Mouse (Mus musculus) heart, embryonic 13.5 days (tissue): ENCODE results near the gene Ttll7. TPM values are rescaled to one million over a fixed set of nuclear protein-coding genes. Genes with fewer than 3 reads are reported as not detected.

Experiments used
- ATAC-seq: fragments of 200-750 bp; cut with Nextera tagmentation; 2 replicates; pipeline ENCODE4 v1.8.0; 2017; ENCODE audit warnings: moderate TSS enrichment; ENCODE audit not compliant: insufficient number of reproducible peaks, low FRiP score, low TSS enrichment; ENCODE audit errors: extremely low read depth
- H3K27ac ChIP-seq: fragments of 300-500 bp; sonication (generic); replicated peaks from 2 replicates; pipeline ENCODE4 v1.5.1; 2015; ENCODE audit warnings: moderate library complexity, mild to moderate bottlenecking, inconsistent platforms
- H3K27me3 ChIP-seq: fragments of 300-500 bp; sonication (generic); replicated peaks from 2 replicates; pipeline ENCODE4 v1.6.1; 2015; ENCODE audit warnings: mild to moderate bottlenecking, inconsistent platforms
- H3K36me3 ChIP-seq: fragments of 300-500 bp; sonication (generic); 2 replicates; pipeline ENCODE4 v1.6.1; 2015; ENCODE audit warnings: mild to moderate bottlenecking, inconsistent platforms
- H3K4me1 ChIP-seq: fragments of 300-500 bp; sonication (generic); 2 replicates; pipeline ENCODE4 v1.6.1; 2015; ENCODE audit warnings: inconsistent platforms
- H3K4me2 ChIP-seq: fragments of 300-500 bp; sonication (generic); 2 replicates; pipeline ENCODE4 v1.6.1; 2015; ENCODE audit warnings: inconsistent platforms, mild to moderate bottlenecking, moderate library complexity
- H3K4me3 ChIP-seq: fragments of 300-500 bp; sonication (generic); 2 replicates; pipeline ENCODE4 v1.5.1; 2015; ENCODE audit warnings: moderate library complexity, mild to moderate bottlenecking, inconsistent platforms
- H3K9ac ChIP-seq: fragments of 300-500 bp; sonication (generic); 2 replicates; pipeline ENCODE4 v1.6.1; 2015; ENCODE audit warnings: inconsistent platforms, mild to moderate bottlenecking, moderate library complexity
- H3K9me3 ChIP-seq: fragments of 300-500 bp; sonication (generic); 2 replicates; pipeline ENCODE4 v1.6.1; 2016; ENCODE audit warnings: inconsistent platforms
- WGBS: fragments of 180-500 bp; shearing (Covaris S2); methylation state at CpG from one replicate; pipeline ENCODE4 v1.1.7; 2015; ENCODE audit warnings: mixed read lengths; 5-methylcytosine and 5-hydroxymethylcytosine counted together
- polyA plus RNA-seq: library from polyadenylated mRNA; unstranded; fragments of >200 nt; fragmentation: Nextera tagmentation; extraction: Ambion mirVana; gene quantifications from 2 replicates; pipeline ENCODE4 v1.2.1, GENCODE M21; 2015

The Ttll7 gene
- polyA plus RNA-seq, 1 experiment from 2014 or later, result 1.5 TPM

DNA sequence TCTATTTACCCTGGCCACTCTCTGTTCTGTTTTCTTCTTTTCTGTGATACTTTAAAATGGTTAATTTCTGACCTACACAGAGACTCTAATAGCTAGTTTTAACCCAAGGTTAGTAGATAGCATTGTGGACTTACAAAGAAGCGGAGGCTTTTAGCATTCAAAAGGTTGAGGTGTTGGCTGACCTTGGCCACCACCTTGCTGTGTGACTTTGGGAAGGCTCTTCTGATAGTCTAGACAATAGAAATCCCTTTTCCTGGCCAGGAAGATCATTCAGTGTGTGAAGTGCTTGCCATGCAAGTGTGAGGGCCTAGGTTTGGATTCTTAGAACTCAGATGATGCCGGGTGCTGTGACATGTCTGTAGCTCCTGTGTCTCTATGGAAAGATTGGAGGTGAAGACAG lies 90.9 kb downstream of the Ttll7 start:
- Histone ChIP-seq H3K4me3 (no peak overlapping the region), H3K27ac (no peak overlapping the region), H3K4me2 (no peak overlapping the region), H3K9me3 (no peaks in the 10 kb centered on the region), H3K36me3 (no peaks in the 10 kb centered on the region), H3K9ac (no peak overlapping the region), H3K4me1 (no peaks in the 10 kb centered on the region; the same call in 1 of the 2 replicates), H3K27me3 (no peaks in the 10 kb centered on the region)
- WGBS, result 76% methylated on average over 2 of the region's 2 CpGs
- no peak for ATAC-seq

DNA sequence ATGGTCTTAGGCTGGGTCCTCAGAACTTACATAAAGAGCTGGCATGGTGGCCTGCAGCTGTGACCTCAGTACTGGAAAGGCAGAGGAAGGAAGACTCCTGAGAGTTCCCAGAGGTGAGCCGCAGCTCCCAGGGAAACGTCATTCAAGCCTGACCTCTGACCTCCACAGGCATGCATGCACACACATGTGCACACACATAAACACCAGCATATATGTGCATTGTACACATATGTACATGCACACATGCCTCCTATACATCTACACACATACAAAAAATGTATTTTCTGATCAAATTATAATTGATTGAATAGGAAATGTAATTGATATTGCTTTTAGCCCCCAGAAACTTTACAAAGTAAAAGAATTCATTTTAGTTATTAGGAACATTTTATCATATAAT lies 93.2 kb downstream of the Ttll7 start:
- Histone ChIP-seq H3K9me3 (no peaks in the 10 kb centered on the region), H3K4me3 (no peak overlapping the region), H3K27ac (no peak overlapping the region), H3K4me1 (no peaks in the 10 kb centered on the region), H3K27me3 (no peaks in the 10 kb centered on the region), H3K9ac (no peak overlapping the region), H3K4me2 (no peak overlapping the region), H3K36me3 (no peaks in the 10 kb centered on the region)
- ATAC-seq, result no peak
- 35% methylated on average over 2 of the region's 2 CpGs for WGBS

DNA sequence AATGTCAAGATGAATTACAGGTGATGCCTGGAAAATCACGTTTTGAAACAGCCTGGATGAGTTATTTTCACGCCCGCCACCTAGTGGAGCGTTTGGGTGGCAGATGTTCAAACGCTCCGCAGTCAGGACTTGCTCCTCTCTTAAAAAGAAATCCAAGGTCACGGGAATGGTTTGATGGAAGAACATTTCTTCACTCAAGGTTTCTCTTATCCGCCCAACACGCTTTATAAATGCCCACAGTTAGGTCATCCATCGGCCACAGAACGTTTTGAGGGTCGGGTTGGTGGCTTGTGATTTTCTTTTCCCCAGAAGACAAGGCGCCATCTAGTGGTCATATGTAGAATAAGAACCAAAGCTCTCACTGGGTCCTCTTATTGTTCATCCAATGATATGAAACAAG lies 93.7 kb downstream of the Ttll7 start:
- peak overlapping the region; percentile 71 for H3K9ac ChIP-seq
- no peak overlapping the region for H3K27ac ChIP-seq
- H3K4me3 ChIP-seq, result peak overlapping the region; percentile 53
- WGBS, result under 1% methylated on average over 13 of the region's 13 CpGs
- H3K9me3 ChIP-seq, result no peaks in the 10 kb centered on the region
- no peaks in the 10 kb centered on the region for H3K27me3 ChIP-seq
- no peaks in the 10 kb centered on the region for H3K4me1 ChIP-seq
- no peaks in the 10 kb centered on the region for H3K36me3 ChIP-seq
- H3K4me2 ChIP-seq, result peak overlapping the region; percentile 71
- no peak for ATAC-seq

DNA sequence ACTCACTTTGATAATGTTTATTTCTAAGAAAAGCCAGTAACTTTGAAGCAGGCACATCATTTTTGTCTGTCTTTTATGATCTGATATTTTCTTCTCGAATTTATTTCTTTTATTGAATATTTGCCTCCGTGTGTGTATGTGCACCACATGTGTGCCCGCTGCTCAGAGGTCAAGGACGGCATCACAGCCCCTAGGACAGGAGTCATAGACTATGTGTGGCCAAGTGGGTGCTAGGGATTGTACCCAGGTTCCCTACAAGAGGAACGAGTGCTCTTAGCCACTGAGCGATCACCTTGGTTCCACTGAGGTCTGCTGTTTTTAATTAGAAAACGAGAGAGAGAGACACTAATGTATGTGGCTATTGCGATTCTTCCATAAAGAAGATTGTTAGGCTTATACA lies 94.5 kb downstream of the Ttll7 start:
- H3K27ac ChIP-seq, result no peak overlapping the region
- no peaks in the 10 kb centered on the region for H3K4me1 ChIP-seq
- no peaks in the 10 kb centered on the region for H3K36me3 ChIP-seq
- H3K9me3 ChIP-seq, result no peaks in the 10 kb centered on the region
- H3K9ac ChIP-seq, result no peak overlapping the region
- 73% methylated on average over 8 of the region's 8 CpGs for WGBS
- H3K4me2 ChIP-seq, result no peak overlapping the region
- no peak overlapping the region for H3K4me3 ChIP-seq
- H3K27me3 ChIP-seq, result no peaks in the 10 kb centered on the region
- no peak for ATAC-seq

DNA sequence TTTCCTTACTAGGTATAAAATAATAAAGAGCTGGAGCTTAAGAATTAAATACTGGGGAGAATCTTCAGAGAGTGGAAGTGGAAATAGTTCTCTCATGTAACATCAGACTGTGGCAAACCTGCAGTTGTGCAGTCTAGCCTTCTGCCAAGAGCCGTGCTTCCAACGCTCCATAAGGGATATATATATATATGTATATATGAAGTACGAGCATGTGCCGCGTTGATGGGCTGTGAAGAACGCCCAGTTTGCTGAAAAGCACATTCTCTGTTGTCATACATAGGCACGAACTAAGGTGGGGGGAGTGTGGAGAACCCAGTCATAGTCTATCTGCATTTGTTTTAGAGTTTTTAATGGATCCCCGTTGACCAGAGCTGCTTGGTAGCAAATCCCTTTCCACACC lies 104.6 kb downstream of the Ttll7 start:
- Histone ChIP-seq H3K27me3 (no peaks in the 10 kb centered on the region), H3K36me3 (no peaks in the 10 kb centered on the region), H3K4me2 (no peak overlapping the region), H3K9ac (no peak overlapping the region), H3K4me3 (no peak overlapping the region), H3K27ac (no peak overlapping the region), H3K9me3 (no peaks in the 10 kb centered on the region), H3K4me1 (no peaks in the 10 kb centered on the region)
- no peak for ATAC-seq
- WGBS, result 85% methylated on average over 8 of the region's 8 CpGs

DNA sequence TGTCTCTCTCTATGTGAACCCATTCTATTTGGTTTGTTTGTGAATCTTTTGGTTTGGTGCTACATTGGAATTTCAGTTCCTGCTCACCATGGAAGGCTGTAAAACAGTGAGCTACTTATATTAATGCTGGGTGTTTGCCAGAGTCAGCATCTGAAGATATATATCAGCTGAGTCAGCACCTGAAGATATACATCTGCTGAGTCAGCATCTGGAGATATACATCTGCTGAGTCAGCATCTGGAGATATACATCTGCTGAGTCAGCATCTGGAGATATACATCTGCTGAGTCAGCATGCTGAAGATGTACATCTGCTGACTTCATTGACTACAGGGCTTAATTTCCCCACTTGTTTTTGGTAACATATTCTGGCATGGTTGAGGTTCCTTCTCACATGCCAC lies 110.7 kb downstream of the Ttll7 start:
- Histone ChIP-seq H3K27me3 (no peaks in the 10 kb centered on the region), H3K9ac (no peak overlapping the region), H3K9me3 (no peaks in the 10 kb centered on the region), H3K4me2 (no peak overlapping the region), H3K4me3 (no peak overlapping the region), H3K27ac (no peak overlapping the region), H3K4me1 (no peaks in the 10 kb centered on the region), H3K36me3 (no peaks in the 10 kb centered on the region)
- ATAC-seq, result no peak

DNA sequence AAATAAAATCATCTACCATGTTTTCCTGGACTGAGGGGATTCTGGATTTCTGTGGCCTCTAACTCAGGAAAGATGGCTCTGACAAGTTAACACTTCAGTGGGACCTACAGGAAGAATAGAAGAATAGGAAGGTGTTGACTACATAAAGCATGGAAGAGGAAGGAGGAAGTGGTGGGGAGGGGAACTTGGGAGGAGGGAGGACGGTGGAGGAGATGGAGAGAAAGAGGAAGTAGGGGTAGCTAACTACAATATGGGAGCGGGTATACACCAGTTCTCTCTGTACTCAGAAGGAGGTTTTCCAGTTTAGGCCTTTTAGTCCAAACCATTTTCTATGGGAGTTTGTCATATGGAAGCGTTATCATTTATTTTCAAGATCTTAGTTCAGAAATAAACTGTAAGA lies 112.2 kb downstream of the Ttll7 start:
- Histone ChIP-seq H3K4me3 (no peak overlapping the region), H3K27ac (no peak overlapping the region), H3K9me3 (no peaks in the 10 kb centered on the region), H3K27me3 (no peaks in the 10 kb centered on the region), H3K4me1 (no peaks in the 10 kb centered on the region), H3K4me2 (no peak overlapping the region), H3K36me3 (no peaks in the 10 kb centered on the region; the same call in 1 of the 2 replicates), H3K9ac (no peak overlapping the region)
- no peak for ATAC-seq
- 66% methylated on average over 3 of the region's 3 CpGs for WGBS

DNA sequence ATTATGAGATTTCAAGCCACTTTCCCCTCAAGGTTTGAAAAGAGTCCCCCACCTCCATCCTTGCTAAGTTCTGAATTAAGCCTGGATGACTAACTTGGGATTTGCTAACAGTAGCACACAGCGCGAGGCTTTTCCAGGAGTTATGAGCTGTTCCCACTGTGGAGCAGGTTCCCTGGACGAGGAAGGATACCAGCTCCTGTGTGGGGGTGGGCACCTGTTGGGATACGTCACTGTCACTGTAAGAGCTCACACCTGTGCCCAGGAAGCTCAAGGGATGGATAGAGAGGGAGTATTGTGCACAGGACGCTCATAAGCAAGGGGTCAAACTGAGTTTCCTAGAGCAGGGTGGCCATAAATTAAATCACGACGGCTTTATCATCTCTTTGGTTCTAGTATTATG lies 115.1 kb downstream of the Ttll7 start:
- Histone ChIP-seq H3K9ac (no peak overlapping the region), H3K27ac (no peak overlapping the region), H3K27me3 (no peaks in the 10 kb centered on the region), H3K9me3 (no peaks in the 10 kb centered on the region), H3K4me2 (no peak overlapping the region), H3K36me3 (no peaks in the 10 kb centered on the region; the same call in 1 of the 2 replicates), H3K4me3 (no peak overlapping the region), H3K4me1 (no peaks in the 10 kb centered on the region)
- ATAC-seq, result no peak
- 71% methylated on average over 7 of the region's 7 CpGs for WGBS

DNA sequence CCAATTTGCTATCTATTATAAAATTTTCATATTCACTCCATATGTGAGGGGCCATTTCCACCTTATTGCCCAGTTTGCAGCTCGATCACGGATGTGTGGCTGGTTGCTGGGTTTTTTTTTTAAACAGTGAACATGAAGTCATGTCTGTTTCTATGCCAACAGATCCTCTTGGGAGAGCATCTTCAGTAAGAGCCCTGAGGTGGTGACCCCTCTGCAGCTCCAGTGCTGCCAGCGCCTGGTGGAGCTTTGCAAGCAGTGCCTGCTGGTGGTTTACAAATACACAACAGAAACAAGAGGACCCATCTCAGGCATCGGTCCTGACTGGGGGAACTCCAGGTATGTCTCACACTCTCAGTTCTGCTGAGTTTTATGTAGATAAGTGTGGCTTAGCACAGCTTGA lies 115.7 kb downstream of the Ttll7 start:
- no peaks in the 10 kb centered on the region for H3K4me1 ChIP-seq
- H3K27ac ChIP-seq, result no peak overlapping the region
- ATAC-seq, result no peak
- WGBS, result 69% methylated on average over 4 of the region's 4 CpGs
- no peaks in the 10 kb centered on the region for H3K27me3 ChIP-seq
- no peak overlapping the region for H3K9ac ChIP-seq
- no peak overlapping the region for H3K4me3 ChIP-seq
- no peak overlapping the region for H3K4me2 ChIP-seq
- H3K36me3 ChIP-seq, result no peaks in the 10 kb centered on the region; the same call in 1 of the 2 replicates
- no peaks in the 10 kb centered on the region for H3K9me3 ChIP-seq

DNA sequence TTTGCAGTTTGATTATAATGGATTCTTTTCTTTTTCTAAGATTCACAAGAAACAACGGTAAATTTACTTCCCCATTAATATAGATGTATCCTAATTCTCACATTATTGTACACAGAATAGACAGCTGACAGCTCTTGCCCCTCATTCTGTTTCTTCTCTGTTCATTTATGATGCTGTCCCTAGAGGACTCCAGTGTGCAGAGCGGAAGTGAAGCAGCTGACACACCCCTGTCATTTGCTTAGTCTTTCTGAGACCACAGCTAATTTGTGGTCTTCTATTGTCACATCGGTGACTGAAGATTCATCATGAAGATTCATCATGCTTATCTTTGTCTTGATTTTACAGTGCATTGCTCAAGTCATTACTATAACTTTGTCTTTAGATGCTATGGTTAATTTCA lies 126.1 kb downstream of the Ttll7 start:
- H3K9me3 ChIP-seq, result no peaks in the 10 kb centered on the region
- no peaks in the 10 kb centered on the region for H3K27me3 ChIP-seq
- H3K4me3 ChIP-seq, result no peak overlapping the region
- no peak overlapping the region for H3K9ac ChIP-seq
- no peak overlapping the region for H3K4me2 ChIP-seq
- no peaks in the 10 kb centered on the region for H3K36me3 ChIP-seq
- H3K27ac ChIP-seq, result no peak overlapping the region
- H3K4me1 ChIP-seq, result no peaks in the 10 kb centered on the region
- no peak for ATAC-seq
- 77% methylated on average over 3 of the region's 3 CpGs for WGBS

DNA sequence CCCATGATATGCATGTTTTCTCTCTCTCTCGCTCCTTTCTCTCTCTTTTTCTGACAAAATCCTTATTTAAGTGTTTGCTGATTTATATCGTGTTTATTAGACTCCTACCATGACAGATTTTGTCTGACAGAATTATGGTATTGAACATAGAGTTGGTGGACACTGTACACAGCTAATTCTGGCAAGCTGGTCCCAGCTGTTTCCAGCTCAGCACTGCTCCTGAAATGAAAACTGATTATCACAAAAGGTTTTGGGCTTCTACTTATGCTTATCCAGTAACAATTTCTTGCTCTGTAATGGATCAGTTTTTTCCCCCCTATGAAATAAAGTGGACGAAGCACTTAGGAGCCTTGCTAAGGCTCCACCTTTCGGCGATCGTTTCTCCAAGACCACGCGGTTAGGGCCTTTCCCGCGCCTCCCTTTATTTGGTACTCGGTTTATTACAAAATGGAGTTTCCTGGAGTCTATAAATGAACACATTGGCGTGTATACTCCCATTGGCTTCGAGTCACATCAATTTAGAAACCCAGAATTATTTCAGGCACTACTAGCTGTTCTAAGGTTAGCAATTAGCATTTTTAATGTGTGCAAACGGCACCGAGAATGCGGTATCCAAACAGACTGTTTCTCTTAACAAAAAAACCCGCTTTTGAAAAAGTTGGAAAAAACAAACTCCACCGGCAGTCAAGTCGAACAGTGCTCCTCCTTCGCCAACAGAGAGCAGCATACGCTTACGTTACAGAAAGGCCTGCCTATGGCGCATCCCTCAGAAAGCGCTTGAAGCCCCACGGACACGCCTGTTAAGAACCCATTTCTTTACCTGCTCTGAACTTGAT lies 141.9 kb downstream of the Ttll7 start:
- Histone ChIP-seq H3K27ac (no peak overlapping the region), H3K9me3 (no peaks in the 10 kb centered on the region), H3K27me3 (no peaks in the 10 kb centered on the region), H3K9ac (0 out of 2 replicates have a peak overlapping the region, but pooled peaks have one; percentile 47), H3K36me3 (no peaks in the 10 kb centered on the region), H3K4me1 (peaks cover 12% of the 10 kb centered on the region), H3K4me3 (peak overlapping the region; percentile 16; the same call in 1 of the 2 replicates), H3K4me2 (peak overlapping the region; percentile 57)
- WGBS, result 36% methylated on average over 26 of the region's 26 CpGs
- no peak for ATAC-seq
